Mouse (Mus musculus): ENCODE results near the gene Spata31d1a. TPM values are rescaled to one million over a fixed set of nuclear protein-coding genes. Genes with fewer than 3 reads are reported as not detected.

The Spata31d1a gene
- total and polyA plus RNA-seq, 3 experiments, result 0.19 TPM; not detected in 2

- DNase-seq (ENCODE audit: extremely low read depth), result no peak
- H3K27me3 ChIP-seq (replicated peaks), result no peaks in the 10 kb centered on the region
- H3K79me2 ChIP-seq (replicated peaks; ENCODE audit: control insufficient read depth, extremely low read depth, insufficient read depth, poor library complexity, severe bottlenecking), result no peaks in the 10 kb centered on the region
- H3K9ac ChIP-seq (ENCODE audit: insufficient read depth, low read depth), result no peak overlapping the region
- no peak overlapping the region for H3K4me2 ChIP-seq (ENCODE audit: insufficient read depth, low read depth, poor library complexity, severe bottlenecking)
- dilution Hi-C loops (cut with MboI; ENCODE audit: extremely low pct_ligation_motif_present, extremely low pct_unique_long_range_greater_than_20kb, low sequenced_read_pairs) (no loop called here), in situ Hi-C loops (cut with MboI; ENCODE audit: low pct_ligation_motif_present, low pct_unique_long_range_greater_than_20kb, low sequenced_read_pairs) (no loop called here)
- H3K27ac ChIP-seq (ENCODE audit: insufficient read depth, low read depth), result no peak overlapping the region
- H3K36me3 ChIP-seq (replicated peaks in 1 of 2; ENCODE audit: control insufficient read depth in 1 of 2, insufficient read depth in 1 of 2, low read length in 1 of 2), result peaks cover 6 to 19% of the 10 kb centered on the region in 2 experiments
- no peaks in the 10 kb centered on the region for H3K9me3 ChIP-seq (replicated peaks; ENCODE audit: low read length)
- no peak overlapping the region for H3K4me3 ChIP-seq (replicated peaks in 1 of 3; ENCODE audit: low read depth in 2 of 3, low read length in 2 of 3, poor library complexity in 1 of 3)
- TF ChIP-seq TBP (conservative IDR thresholded peaks at IDR 0.05; ENCODE audit: low read depth, low read length) (no peak), EP300 (IDR thresholded peaks at IDR 0.05; ENCODE audit: low read length) (no peak), ZMIZ1 (IDR thresholded peaks at IDR 0.05; ENCODE audit: low read depth, low read length) (no peak), RAD21 (IDR thresholded peaks at IDR 0.05; ENCODE audit: low read depth, low read length) (no peak), MEF2A (IDR thresholded peaks at IDR 0.05; ENCODE audit: borderline replicate concordance, low read depth, low read length) (no peak), ETS1 (conservative IDR thresholded peaks at IDR 0.05; ENCODE audit: low read depth, low read length) (no peak), KAT2A (IDR thresholded peaks at IDR 0.05; ENCODE audit: insufficient replicate concordance, low read length) (no peak), PAX5 (IDR thresholded peaks at IDR 0.05; ENCODE audit: low read length) (no peak), MYC (IDR thresholded peaks at IDR 0.05; ENCODE audit: low read depth, low read length) (no peak), IRF4 (IDR thresholded peaks at IDR 0.05; ENCODE audit: low read depth, low read length) (no peak), ZKSCAN1 (IDR thresholded peaks at IDR 0.05; ENCODE audit: borderline replicate concordance, low read depth, low read length) (no peak), JUN (IDR thresholded peaks at IDR 0.05; ENCODE audit: insufficient read depth, low read depth, low read length) (no peak), ZNF384 (IDR thresholded peaks at IDR 0.05; ENCODE audit: low read depth, low read length) (no peak), USF2 (conservative IDR thresholded peaks at IDR 0.05; ENCODE audit: low read depth, low read length) (no peak), SMC3 (IDR thresholded peaks at IDR 0.05; ENCODE audit: low read depth, low read length) (no peak), GABPA (IDR thresholded peaks at IDR 0.05; ENCODE audit: insufficient replicate concordance, low read depth, low read length) (no peak), CTCF (conservative IDR thresholded peaks at IDR 0.05 in 1 of 2, IDR thresholded peaks at IDR 0.05 in 1 of 2; ENCODE audit: low read depth in 2 of 2, low read length in 2 of 2) (no peak), NRF1 (IDR thresholded peaks at IDR 0.05; ENCODE audit: low read depth, low read length) (no peak)
- H3K4me1 ChIP-seq (ENCODE audit: control insufficient read depth in 1 of 2, insufficient read depth in 2 of 2), result no peaks in the 10 kb centered on the region
Measured at GRCm38 (mm10) chr13:59750310-59750709, 40.2 kb upstream of the Spata31d1a start.

GRCm38 (mm10) chr13:59746711-59747110, 36.6 kb upstream of the Spata31d1a start, which contains the start of gene 1700014D04Rik:
TSS of gene 1700014D04Rik (minus strand) at chr13:59746752.
- H3K9ac ChIP-seq (ENCODE audit: insufficient read depth, low read depth), result no peak within 1 kb of the TSS
- no peak within 1 kb of the TSS for H3K4me3 ChIP-seq (replicated peaks in 1 of 3; ENCODE audit: low read depth in 2 of 3, low read length in 2 of 3, poor library complexity in 1 of 3)
- H3K79me2 ChIP-seq (replicated peaks; ENCODE audit: control insufficient read depth, extremely low read depth, insufficient read depth, poor library complexity, severe bottlenecking), result no peaks in the 10 kb centered on the region
- no peaks in the 10 kb centered on the region for H3K9me3 ChIP-seq (replicated peaks; ENCODE audit: low read length)
- H3K36me3 ChIP-seq (replicated peaks in 1 of 2; ENCODE audit: control insufficient read depth in 1 of 2, insufficient read depth in 1 of 2, low read length in 1 of 2), result no peaks in the 10 kb centered on the region
- dilution Hi-C loops (cut with MboI; ENCODE audit: extremely low pct_ligation_motif_present, extremely low pct_unique_long_range_greater_than_20kb, low sequenced_read_pairs), result no loop called here
- H3K4me2 ChIP-seq (ENCODE audit: insufficient read depth, low read depth, poor library complexity, severe bottlenecking), result no peak within 1 kb of the TSS
- H3K27ac ChIP-seq (ENCODE audit: insufficient read depth, low read depth), result no peak within 1 kb of the TSS
- no peak for DNase-seq (ENCODE audit: extremely low read depth)
- no peaks in the 10 kb centered on the region for H3K27me3 ChIP-seq (replicated peaks)
- TF ChIP-seq CHD1 (IDR thresholded peaks at IDR 0.05; ENCODE audit: low read depth, low read length), result no peak
- TF ChIP-seq ZKSCAN1 (IDR thresholded peaks at IDR 0.05; ENCODE audit: borderline replicate concordance, low read depth, low read length), result no peak
- no peak for TF ChIP-seq RCOR1 (conservative IDR thresholded peaks at IDR 0.05; ENCODE audit: low read depth, low read length)
- no peak for TF ChIP-seq EP300 (IDR thresholded peaks at IDR 0.05; ENCODE audit: low read length)
- TF ChIP-seq ELF1 (IDR thresholded peaks at IDR 0.05; ENCODE audit: low read depth, low read length), result no peak
- TF ChIP-seq UBTF (IDR thresholded peaks at IDR 0.05; ENCODE audit: low read depth, low read length), result no peak
- TF ChIP-seq TCF12 (IDR thresholded peaks at IDR 0.05; ENCODE audit: low read depth, low read length), result no peak
- no peak for TF ChIP-seq MYC (IDR thresholded peaks at IDR 0.05; ENCODE audit: low read depth, low read length)
- no peak for TF ChIP-seq KAT2A (IDR thresholded peaks at IDR 0.05; ENCODE audit: insufficient replicate concordance, low read length)
- no peak for TF ChIP-seq SIN3A (IDR thresholded peaks at IDR 0.05; ENCODE audit: low read length)
- no peak for TF ChIP-seq ETS1 (conservative IDR thresholded peaks at IDR 0.05; ENCODE audit: low read depth, low read length)
- no peak for TF ChIP-seq JUN (IDR thresholded peaks at IDR 0.05; ENCODE audit: insufficient read depth, low read depth, low read length)
- TF ChIP-seq POLR2A (IDR thresholded peaks at IDR 0.05; ENCODE audit: low read depth, low read length), result no peak
- TF ChIP-seq HCFC1 (IDR thresholded peaks at IDR 0.05; ENCODE audit: low read depth, low read length), result no peak
- in situ Hi-C loops (cut with MboI; ENCODE audit: low pct_ligation_motif_present, low pct_unique_long_range_greater_than_20kb, low sequenced_read_pairs), result loop anchor here (25.0 kb wide), 1 partner anchor 1134 kb away; the partner anchor contains the start of gene Slc28a3
- H3K4me1 ChIP-seq (ENCODE audit: control insufficient read depth in 1 of 2, insufficient read depth in 2 of 2), result no peaks in the 10 kb centered on the region

Measured in CH12.LX (cell line).